Mouse (Mus musculus): ENCODE measurements around the gene Sparc.
"Not testable (repeated sequence)": the region's sequence is repeated elsewhere in the genome, so short reads cannot be mapped to it uniquely, and the experiment has no call there.

Gene Sparc

DNA sequence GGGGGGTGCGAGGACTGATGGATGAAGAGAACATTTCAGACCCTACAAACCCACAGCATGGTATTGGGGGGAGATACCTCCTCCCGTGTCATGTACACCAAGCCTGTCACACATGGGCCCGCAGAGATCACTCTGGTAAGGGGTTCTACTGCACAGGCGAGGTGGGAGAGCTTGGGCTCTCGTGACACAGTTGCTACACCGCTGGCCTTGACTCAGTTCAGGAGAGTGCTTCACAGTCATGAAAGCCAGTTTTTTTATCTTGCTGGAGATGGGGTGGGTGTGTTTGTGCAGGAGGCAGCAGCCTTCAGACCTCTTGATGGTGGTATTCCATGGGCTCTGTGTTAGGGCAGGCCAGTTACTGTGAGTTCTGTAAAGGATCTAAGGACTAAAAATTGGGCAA, 13.1 kb upstream of the Sparc start:
- no peak for DNase-seq (ENCODE audit: low spot score)

DNA sequence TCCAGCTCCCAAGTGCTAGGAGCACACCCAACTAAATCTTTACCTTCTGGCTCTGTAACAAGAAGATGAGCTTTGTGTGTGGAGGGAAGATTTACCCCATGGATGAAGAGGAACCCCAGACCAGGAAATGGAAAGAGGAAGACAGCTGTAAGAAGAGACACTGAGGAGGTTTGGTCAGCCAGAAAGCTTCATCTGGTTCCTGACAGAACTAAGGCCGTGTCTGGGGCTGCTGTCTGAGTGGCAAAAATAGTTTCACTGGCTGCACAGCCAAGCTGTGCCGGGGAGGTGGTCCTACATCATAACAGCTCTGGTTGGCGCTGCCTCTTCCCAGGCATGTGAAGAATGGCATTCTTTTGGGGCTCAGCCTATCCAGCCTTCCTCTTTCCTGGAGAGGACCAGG, 10.0 kb upstream of the Sparc start:
- no peak for DNase-seq (ENCODE audit: low spot score)

DNA sequence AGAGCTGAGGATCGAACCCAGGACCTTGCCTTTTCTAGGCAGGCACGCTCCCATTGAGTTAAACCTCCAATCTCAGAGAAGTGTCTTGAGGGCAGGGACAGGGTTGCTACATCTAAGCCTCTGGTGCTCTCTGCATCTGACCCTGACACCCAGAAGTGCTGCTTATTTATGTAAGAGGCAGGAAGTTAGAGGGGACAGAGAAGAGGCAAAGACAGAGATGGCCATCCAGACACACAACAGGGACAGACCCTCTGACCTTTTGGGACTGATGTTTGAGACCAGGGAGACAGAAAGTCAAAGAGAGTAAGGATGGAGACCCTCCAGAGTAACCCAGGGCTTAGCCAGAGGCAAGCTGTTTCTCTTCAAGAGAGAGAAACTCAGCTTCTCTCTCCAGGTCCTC, 7.0 kb upstream of the Sparc start:
- no peak for DNase-seq (ENCODE audit: low spot score)

DNA sequence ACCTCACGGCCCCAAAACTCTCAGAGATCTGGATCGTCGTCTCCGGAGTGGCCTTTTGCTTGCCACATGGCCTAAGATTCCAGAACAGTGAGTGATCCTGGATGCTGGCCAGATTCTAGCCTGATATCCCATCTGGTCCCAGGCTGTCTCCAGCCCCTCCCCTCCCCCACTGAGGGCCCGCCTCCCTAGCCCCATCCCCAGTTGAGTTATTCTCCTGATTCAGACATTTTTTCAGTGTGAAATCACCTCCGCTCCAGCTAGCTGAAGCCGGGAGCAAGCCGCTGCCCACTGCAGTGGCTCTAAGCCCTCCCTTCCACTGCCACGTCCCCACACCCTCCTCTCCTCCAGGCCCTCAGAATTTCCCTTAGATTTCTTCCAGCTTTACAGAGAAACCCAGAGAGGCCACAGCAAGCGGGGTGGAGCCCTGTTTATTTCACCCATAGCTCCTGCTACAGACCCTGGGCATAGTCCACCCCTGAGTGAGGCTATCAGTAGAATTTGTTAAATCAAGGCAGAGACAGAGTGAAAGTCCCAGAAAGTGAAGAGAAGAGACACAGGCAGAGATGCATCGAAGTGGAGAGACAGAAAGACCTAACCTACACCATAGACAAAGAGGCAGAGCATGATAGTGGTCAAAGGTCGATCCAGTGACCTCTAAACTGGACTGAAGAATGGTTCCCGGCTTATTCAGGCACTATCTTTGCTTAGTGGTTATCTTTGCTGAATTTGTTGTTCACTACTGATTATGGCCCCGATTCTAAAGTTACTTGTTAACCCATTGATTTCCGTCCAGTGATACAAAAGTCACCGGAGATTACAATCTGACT, 5.4 kb upstream of the Sparc start:
- DNase-seq (ENCODE audit: low spot score): no peak

DNA sequence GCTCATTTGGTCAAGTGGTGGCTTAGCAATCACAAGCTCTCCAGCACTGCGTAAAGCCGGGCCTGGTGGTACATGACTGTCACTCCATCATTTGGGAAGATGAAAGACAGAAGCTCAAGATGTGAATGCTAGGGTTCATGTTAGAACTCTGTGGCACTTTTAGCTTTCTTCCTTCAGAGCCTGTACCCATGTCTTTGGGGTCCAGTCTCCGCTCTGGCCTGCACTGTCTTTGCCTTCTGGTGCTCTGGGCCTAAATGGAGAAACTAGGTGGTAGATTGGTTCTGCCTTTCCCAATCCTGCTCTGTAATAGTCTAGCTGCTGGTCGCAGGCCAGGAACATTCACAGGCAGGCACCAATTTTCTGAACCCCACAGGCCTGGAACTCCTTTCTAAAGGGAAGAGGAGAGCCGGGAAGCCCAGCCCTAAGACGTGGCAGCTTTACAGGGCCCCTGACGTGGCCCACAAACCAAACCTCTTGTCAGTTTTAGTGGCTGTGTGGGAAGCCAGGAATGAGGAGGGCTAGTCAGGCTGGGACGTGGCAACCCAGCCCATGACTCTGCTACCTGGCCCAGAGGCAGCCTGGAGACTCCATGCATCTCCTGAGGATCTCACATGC, 1.9 kb upstream of the Sparc start:
- DNase-seq (ENCODE audit: low spot score): no peak

DNA sequence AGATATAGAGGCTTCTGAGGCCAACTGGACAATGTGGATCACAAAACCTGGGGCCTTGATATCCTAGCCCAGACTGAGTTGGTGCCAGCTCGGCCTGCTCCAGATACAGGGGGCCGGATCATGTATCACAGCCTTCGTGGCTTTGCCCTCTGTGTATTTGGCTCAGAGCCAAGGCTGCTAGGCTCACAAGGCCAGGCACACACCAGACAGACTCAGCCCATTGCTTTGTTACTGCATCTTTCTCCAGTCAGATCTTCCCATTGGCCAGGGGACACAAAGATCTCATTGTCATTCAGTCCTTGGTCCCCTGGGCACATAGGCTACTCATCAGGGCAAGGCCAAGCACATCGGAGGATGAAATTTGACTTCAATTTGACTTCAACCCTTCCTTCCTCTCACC, 773 bp upstream of the Sparc start:
- DNase-seq (ENCODE audit: low spot score): no peak

DNA sequence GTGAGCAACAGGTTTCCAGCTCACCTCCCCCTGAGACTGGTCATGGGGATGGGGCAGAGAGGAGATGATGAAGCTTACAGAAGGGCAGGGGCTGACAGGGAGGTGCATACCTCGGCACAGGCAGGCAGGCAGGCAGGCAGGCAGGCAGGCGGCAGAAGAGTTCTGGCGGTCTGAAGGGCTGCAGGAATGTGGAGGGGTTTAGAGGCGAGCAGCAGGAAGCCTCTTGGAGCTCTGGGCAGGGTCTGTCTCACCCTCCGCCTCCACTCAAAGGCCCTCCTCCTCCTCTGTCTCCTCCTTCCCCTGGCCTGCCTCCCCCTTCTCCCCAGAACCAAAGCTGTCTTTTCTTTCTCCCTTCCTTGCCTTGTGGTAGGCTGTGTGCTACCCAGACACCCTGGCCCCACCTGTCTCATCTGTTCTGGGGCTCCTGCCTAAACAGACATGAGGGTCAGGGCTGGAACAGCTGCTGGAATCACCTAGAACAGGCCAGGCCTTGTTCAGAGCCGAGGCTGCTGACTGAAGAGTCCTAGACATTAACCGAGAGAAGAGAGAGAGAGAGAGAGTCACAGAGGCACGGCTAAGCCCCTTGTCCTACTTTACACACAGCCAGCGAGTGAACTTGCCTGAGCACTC, 3.2 kb downstream of the Sparc start:
- DNase-seq (ENCODE audit: low spot score): no peak

DNA sequence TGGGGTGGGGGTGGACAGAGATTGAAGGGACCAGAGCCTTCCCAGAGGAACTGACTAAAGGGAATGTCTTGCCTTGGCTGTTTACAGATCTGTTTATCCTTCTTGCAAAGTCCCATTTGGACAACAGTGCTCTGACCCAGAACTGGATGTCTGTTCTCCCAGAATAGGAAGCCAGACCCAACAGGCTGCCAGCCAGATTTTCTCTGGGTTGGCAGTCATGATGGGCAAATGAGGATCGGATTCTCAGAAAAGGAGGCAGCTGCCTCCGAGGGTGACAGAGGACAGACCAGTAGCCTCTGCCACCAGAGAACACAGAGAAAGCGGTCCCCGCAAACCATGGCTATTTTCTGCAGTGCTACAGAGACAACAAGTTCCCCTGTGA, 3.7 kb downstream of the Sparc start:
- DNase-seq (ENCODE audit: low spot score): no peak

DNA sequence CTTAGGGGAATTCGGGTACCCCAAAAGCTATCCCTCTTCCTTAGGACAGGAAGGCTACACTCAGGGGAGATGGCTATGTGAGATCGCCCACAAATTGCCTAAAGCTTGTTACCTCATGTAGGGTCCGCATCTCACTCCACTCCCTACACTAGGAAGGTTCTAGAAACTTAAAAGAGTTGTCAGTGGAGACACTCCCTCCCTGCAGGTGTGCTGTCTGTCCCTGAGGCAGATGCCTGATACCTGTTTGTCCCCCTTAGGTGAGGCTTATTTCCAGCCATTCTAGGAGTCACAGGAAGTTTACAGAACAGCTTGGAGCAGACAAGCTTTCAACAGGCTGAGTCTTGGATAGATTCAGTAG, 4.3 kb downstream of the Sparc start:
- no peak for DNase-seq (ENCODE audit: low spot score)

DNA sequence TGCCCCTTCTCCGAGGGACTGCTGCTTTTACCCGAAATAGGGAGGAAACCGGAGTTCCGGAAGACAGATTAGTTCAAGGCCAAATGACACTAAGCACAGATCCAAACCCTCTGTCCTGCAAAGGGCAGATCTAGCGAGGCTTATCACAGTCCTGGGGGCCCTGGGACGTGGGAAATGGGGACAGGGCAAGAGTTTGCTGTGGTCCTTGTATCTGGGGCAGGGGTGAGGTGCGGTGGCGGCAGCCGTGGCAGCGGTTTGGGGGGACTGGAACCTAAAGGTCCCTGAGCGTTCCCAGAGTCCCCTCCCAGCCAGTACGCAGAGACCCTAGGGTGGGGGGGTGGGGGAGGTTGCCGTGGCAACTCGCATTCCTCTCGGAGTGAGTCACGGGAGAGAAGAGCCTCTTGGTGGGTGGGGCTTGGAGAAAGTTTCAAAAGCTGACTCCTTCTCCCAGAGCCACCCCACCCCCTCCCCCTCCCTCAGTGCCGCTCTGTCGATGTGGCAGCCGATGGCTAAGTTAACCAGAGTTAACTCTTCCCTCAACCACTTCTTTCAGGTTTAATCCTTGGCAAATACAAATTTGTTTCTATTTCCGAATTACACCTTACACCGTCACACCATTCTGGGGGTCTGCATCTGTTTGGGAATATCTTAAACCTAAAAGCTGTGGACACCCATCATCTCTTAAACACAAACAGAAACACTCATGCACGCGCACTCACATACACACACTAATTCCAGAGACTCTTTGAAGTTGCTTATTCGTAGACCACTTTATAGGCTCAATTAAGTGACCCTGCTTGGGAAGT, 4.9 kb downstream of the Sparc start:
- DNase-seq (ENCODE audit: low spot score): no peak

DNA sequence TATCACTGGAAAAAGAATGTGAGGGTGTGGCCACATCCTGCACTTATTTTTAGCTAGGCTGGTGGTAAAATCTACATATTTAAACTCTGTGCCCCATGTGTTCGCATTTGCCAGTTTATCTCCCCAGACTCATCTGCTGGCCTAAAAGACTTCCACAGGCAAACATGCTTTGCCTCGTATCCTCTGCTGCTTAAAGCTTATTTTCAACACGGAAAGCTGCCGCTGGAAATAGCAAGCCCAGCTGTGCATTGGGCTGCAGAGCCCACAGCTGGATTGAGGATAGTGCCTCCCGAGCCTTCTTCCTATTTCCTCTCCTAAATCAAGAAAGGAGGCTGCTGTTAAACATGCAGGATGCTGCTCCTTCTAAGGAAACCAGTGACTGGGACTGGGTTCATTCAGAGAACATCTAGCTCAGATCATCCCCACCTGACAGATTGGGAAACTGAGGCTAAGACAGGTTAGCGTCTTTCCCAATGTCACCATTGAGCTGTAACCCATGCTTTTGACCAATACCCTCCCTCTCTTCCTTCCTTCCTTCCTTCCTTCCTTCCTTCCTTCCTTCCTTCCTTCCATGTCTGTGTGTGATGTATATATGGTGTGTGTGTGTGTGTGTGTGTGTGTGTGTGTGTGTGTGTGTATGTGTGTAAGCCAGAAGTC, 6.2 kb downstream of the Sparc start:
- DNase-seq (ENCODE audit: low spot score): no peak

DNA sequence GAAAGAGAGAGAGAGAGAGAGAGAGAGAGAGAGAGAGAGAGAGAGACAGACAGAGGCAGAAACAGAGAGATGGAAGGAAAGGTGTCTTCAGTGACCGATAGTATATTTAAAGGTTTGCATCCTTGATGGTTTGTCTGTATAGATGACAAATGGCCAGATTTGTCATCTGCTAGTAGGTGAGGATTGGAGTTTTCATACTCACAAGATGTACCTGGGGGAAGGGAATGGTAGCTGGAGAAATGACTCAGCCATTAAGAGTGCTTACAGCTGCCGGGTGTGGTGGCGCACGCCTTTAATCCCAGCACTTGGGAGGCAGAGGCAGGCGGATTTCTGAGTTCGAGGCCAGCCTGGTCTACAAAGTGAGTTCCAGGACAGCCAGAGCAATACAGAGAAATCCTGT, 7.3 kb downstream of the Sparc start:
- DNase-seq (ENCODE audit: low spot score): not testable (repeated sequence)

DNA sequence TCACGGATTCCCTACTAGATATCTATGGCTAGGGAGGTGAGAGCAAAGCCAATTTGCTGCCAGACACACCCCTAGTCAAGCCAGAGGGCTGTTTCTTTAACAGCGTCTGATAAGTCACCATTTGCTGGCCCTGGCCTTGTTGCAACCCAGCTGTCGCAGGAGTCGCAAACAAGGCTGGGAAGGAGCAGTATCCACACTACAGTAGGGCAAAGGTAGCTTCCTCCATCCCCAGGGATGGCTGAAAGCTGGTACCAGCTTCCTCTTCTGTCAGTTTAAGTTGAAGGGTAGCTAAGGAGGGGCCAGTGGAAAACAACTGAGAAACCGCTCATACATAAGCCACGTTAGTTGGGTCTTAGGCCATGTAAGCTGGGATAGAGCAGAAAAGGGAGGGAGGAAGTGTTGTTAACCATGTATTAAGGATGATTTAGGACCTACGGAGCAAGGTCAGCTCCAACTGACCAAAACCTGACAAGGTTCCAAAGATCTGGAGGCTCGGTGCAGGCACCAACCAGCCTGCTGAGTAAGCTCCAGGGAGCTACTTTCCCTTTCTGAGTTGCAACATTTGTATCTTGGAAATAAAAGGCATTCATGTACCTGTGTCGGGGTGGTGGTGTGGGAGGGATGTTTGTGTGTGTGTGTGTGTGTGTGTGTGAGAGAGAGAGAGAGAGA, 7.8 kb downstream of the Sparc start:
- DNase-seq (ENCODE audit: low spot score): no peak

DNA sequence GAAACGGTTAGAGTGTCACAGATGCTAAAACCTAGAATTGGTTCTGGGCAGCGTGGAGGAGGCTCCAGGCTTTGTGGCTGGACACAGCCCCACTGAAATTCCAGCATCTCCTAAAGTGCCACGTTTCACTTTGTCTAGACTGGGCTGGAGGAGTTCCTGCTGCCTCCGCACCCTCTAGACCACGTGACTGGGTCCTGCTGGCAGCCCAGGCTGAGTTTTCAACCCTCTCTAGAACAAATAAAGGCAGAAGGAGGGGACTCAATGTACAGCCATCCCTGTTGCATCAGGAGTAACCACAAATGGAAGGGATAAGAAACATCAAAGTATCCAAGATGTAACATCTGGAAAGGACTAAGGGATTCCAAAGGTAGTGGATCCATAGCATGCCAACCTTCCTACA, 8.7 kb downstream of the Sparc start:
- no peak for DNase-seq (ENCODE audit: low spot score)

DNA sequence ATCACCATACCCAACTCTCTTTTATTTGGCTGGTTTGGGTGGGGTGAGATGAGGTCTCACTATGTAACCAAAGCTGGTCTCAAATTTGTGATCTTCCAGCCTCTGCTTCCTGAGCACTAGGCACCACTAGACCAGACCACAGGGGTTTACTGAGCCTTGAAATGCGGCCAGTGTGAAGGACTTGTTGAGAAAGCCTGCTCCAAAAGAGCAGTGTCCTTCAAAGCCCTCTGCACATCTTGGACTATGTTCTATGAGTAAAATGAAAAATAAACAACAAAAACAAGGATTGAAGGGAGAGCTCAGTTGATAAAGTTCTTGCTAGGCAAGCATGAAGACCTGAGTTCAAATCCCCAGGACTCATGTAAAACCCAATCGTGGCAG, 9.6 kb downstream of the Sparc start:
- no peak for DNase-seq (ENCODE audit: low spot score)

DNA sequence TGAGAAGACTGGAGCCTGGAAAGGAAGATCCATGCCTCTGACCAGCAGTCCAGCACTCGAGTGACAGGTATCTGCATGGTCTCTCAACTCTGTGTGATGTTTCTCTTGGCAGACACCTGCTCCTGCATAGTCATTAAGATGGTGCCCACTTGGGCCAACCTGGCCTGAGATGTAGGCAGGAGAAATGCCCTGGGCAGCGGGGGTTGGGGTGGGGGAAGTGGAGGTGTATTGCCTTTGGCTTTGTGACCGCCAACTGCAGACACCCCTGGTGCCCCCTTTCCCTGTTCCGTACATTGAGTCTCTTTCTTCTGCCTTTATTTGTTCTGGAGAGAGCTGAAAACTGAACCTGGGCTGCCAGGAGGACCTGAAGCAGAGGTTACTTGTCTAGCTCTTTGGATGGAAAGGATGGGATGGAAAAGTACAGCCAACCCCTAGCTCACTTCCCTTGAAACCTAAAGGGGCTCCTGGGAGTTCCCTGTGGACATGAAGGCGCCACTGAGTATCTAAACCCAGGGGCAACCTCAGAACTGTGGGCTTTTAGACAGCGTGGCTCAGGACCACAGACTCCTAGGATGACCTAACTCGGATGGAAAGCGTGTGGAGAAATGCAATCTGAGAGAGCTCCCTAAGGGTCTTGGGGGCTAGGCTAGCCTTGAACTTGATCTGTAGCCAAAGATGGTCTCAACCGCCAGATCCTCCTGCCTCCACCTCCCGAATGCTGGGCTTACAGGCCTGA, 10.1 kb downstream of the Sparc start:
- DNase-seq (ENCODE audit: low spot score): no peak

DNA sequence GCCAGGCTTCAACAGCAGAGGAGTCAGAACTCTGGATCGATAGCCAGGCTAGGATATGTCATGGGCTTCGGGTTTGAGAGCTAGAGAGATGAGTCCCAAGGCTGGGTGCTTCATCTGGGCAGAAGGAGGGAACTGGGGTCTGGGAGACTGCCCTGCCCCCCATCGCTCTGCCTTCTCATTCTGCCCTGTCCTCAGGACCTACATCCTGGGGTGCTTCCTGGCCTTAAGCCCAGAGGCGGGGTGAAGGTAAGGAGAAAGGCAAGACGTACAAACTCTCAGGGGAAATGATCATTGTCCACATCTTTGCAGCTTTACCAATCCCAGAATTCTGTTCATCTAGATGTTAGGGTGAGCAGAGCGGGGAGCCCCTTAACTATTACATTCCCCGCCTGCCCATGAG, 10.9 kb downstream of the Sparc start:
- no peak for DNase-seq (ENCODE audit: low spot score)

DNA sequence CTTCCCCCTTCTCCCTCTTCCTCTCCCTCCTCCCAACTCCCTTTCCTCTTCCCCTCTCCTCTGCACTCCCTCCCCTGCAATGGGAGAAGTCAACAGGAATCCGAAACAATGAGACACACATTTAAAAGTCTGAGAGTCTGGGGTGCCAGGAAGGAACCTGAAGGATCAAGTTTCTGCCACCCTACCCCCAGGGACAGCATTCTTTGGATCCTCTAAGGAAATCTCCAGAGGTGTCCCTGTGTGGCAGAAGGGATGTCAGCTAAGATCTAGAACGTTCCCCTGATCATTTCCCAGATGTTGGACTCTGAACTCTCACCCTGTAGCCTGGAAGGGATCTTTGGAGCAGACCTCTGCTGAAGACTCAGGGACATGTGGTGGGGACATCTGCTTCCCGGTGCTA, 12.5 kb downstream of the Sparc start:
- no peak for DNase-seq (ENCODE audit: low spot score)

DNA sequence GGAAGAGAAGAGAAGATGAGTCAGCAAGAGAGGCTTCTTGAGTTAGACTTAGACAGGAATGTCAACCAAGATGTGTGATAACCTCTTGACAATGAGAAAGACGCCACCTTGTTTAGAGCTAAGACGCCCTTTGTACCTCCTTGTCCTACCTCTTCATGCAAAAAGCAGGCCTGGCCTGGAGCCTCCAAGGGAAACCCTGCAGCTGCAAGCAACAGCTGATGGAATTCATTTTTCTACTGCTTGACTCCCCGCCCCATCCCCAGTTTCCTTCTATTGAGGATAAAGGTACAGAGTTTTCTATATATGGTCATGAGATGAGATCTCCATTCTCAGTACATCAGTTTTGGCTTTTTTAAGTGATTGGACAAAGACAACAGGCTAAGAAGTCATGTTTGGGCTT, 13.0 kb downstream of the Sparc start:
- DNase-seq (ENCODE audit: low spot score): no peak

DNA sequence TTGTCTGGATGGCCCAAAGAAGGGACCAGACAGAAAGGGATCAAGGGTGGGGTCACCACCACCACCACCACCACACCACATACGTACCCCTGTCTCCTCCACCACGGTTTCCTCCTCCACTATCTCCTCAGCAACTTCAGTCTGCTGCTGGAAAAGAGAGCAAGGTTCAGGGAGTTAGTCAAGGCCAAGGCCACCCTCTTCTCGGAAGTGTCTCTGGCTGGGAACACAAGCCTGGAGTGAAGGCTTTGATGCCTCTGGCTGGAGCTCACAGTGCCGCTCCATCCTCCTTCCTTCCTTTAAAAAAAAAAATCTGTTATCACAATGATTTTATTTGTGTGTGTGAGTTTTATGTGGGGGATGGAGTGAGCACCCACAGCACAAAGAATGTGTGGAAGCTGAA, 15.8 kb downstream of the Sparc start:
- no peak for DNase-seq (ENCODE audit: low spot score)

All from c-Kit-positive CD71-positive TER-119-positive erythroid progenitor cells, embryonic 14.5 days (primary cell).